8 mouse cellular contexts compared by ENCODE assay signal in genomic region chr6:88446063-88447002, GRCm38 (mm10). TPM values are rescaled to one million over a fixed set of nuclear protein-coding genes. Genes with fewer than 3 reads are reported as not detected.
DNase-seq lines count a peak whose midpoint lies in the region; ATAC-seq and TF ChIP-seq lines count a peak whose summit lies in the region.

TSS of gene Eefsec (minus strand) at chr6:88446539.

- TF ChIP-seq POLR2A in testis, adult 2 months (IDR thresholded peaks at IDR 0.05; ENCODE audit: control insufficient read depth, low read depth, low read length), result peak; percentile 79; the same call in 1 of the 2 replicates

- in situ Hi-C loops in ES-E14 (cut with MboI; ENCODE audit: low sequenced_read_pairs in 2 of 2, unreplicated experiment in 2 of 2), result no loop called here

- WGBS in forebrain, embryonic 16.5 days, result 1% methylated on average over 72 of the region's 72 CpGs
- WGBS in neural tube, embryonic 14.5 days, result under 1% methylated on average over 72 of the region's 72 CpGs

- H3K4me2 ChIP-seq in forebrain, embryonic 16.5 days (ENCODE audit: low read length), result peak within 1 kb of the TSS; percentile 75
- H3K4me2 ChIP-seq in neural tube, embryonic 14.5 days (ENCODE audit: low read depth, low read length), result peak within 1 kb of the TSS; percentile 57

- H3K9me3 ChIP-seq in ES-E14 (ENCODE audit: control insufficient read depth, insufficient read depth, low read depth, low read length), result no peaks in the 10 kb centered on the region
- H3K9me3 ChIP-seq in forebrain, embryonic 16.5 days (ENCODE audit: control insufficient read depth, low read length), result no peaks in the 10 kb centered on the region
- H3K9me3 ChIP-seq in neural tube, embryonic 14.5 days (ENCODE audit: control insufficient read depth, low read length), result no peaks in the 10 kb centered on the region

- H3K4me1 ChIP-seq in ES-E14 (ENCODE audit: control insufficient read depth in 2 of 2, insufficient read depth in 2 of 2, low read length in 2 of 2, poor library complexity in 1 of 2), result peaks cover 6 to 11% of the 10 kb centered on the region in 2 experiments
- peaks cover 11% of the 10 kb centered on the region for H3K4me1 ChIP-seq in forebrain, embryonic 16.5 days (replicated peaks; ENCODE audit: control insufficient read depth, insufficient read depth, low read length)
- H3K4me1 ChIP-seq in neural tube, embryonic 14.5 days (ENCODE audit: control insufficient read depth, insufficient read depth, low read length), result peaks cover 6% of the 10 kb centered on the region; the same call in 1 of the 2 replicates
- no peaks in the 10 kb centered on the region; the same call in 1 of the 2 replicates for H3K4me1 ChIP-seq in testis, adult 2 months (ENCODE audit: control insufficient read depth, insufficient read depth, low read length)

- peak; percentile 97 for ATAC-seq in forebrain, embryonic 16.5 days
- ATAC-seq in neural tube, embryonic 14.5 days (ENCODE audit: low read depth), result peak; percentile 95

- H3K27ac ChIP-seq in ES-E14 (ENCODE audit: insufficient read depth, low read depth, low read length, poor library complexity, severe bottlenecking), result 0 out of 2 replicates have a peak within 1 kb of the TSS, but pooled peaks have one; percentile 26
- H3K27ac ChIP-seq in forebrain, embryonic 16.5 days (ENCODE audit: low read length), result peak within 1 kb of the TSS; percentile 53
- H3K27ac ChIP-seq in neural tube, embryonic 14.5 days (ENCODE audit: low read depth, low read length), result peak within 1 kb of the TSS; percentile 23; the same call in 1 of the 2 replicates
- H3K27ac ChIP-seq in testis, adult 2 months (ENCODE audit: control insufficient read depth, insufficient read depth, low read depth, low read length), result peak within 1 kb of the TSS; percentile 62

- H3K4me3 ChIP-seq in ES-E14 (ENCODE audit: insufficient read depth in 1 of 2, low read depth in 1 of 2, low read length in 2 of 2, poor library complexity in 1 of 2, severe bottlenecking in 1 of 2), result peak within 1 kb of the TSS; percentile 87 to 95
- peak within 1 kb of the TSS; percentile 85 for H3K4me3 ChIP-seq in forebrain, embryonic 16.5 days (replicated peaks; ENCODE audit: low read length)
- peak within 1 kb of the TSS; percentile 70 for H3K4me3 ChIP-seq in neural tube, embryonic 14.5 days (ENCODE audit: low read depth, low read length)
- H3K4me3 ChIP-seq in testis, adult 2 months (ENCODE audit: control insufficient read depth, low read depth, low read length), result peak within 1 kb of the TSS; percentile 91

- peak; percentile 52 for DNase-seq in ES-E14 (ENCODE audit: low read depth, low spot score)
- DNase-seq in cerebellum, adult 11-12 months, result peak; percentile 82
- DNase-seq in heart, postnatal 25 days (ENCODE audit: low spot score), result peak; percentile 47
- DNase-seq in layer of hippocampus, adult 18-20 months (ENCODE audit: low spot score in 2 of 2), result peak; percentile 74 to 84
- peak; percentile 78 to 79 for DNase-seq in lung, adult 18-20 months

- peak within 1 kb of the TSS; percentile 90 for H3K9ac ChIP-seq in ES-E14 (ENCODE audit: insufficient read depth, low read depth, low read length, poor library complexity, severe bottlenecking)
- H3K9ac ChIP-seq in forebrain, embryonic 16.5 days (replicated peaks; ENCODE audit: low read depth, low read length), result peak within 1 kb of the TSS; percentile 94
- H3K9ac ChIP-seq in neural tube, embryonic 14.5 days (replicated peaks; ENCODE audit: low read depth, low read length), result peak within 1 kb of the TSS; percentile 87

- intact Hi-C loops in heart, postnatal 25 days (cut with DNase I), result loop anchor here (1.0 kb wide), 1 partner anchor 19 kb away; the partner anchor contains the start of gene Ruvbl1

- H3K36me3 ChIP-seq in ES-E14 (ENCODE audit: control insufficient read depth, insufficient read depth, low read length, poor library complexity, severe bottlenecking), result no peaks in the 10 kb centered on the region; the same call in 1 of the 2 replicates
- H3K36me3 ChIP-seq in forebrain, embryonic 16.5 days (ENCODE audit: control insufficient read depth, insufficient read depth), result no peaks in the 10 kb centered on the region
- no peaks in the 10 kb centered on the region for H3K36me3 ChIP-seq in neural tube, embryonic 14.5 days (ENCODE audit: control insufficient read depth, insufficient read depth, low read length)
- no peaks in the 10 kb centered on the region for H3K36me3 ChIP-seq in testis, adult 2 months (ENCODE audit: control insufficient read depth, insufficient read depth, low read length)

- TF ChIP-seq CTCF in testis, adult 2 months (IDR thresholded peaks at IDR 0.05; ENCODE audit: control insufficient read depth, insufficient read depth, insufficient replicate concordance, low read depth, low read length), result no peak

- H3K27me3 ChIP-seq in forebrain, embryonic 16.5 days (replicated peaks; ENCODE audit: control insufficient read depth, insufficient read depth, low read length), result peaks cover 3% of the 10 kb centered on the region; the same call in 1 of the 2 replicates
- no peaks in the 10 kb centered on the region for H3K27me3 ChIP-seq in neural tube, embryonic 14.5 days (ENCODE audit: control insufficient read depth, insufficient read depth, low read length)
- no peaks in the 10 kb centered on the region for H3K27me3 ChIP-seq in testis, adult 2 months (ENCODE audit: control insufficient read depth, insufficient read depth, low read length)

TF ChIP-seq in ES-E14, 5 proteins besides CTCF, POLR2A, EP300 and RAD21:
- TF ChIP-seq HCFC1 (IDR thresholded peaks at IDR 0.05; ENCODE audit: borderline replicate concordance, insufficient read depth, low read length) (peak; percentile 83), ZC3H11A (IDR thresholded peaks at IDR 0.05; ENCODE audit: borderline replicate concordance, low read depth, low read length) (0 out of 2 replicates have a peak, but pooled peaks have one; percentile 1), CHD2 (IDR thresholded peaks at IDR 0.05; ENCODE audit: low read depth, low read length) (no peak)
TF ChIP-seq in ES-E14: peak in this region for 2.

RNA-seq across cellular contexts. Expression of gene Eefsec, which starts in this region (rescaled TPM):
- total RNA-seq in ES-E14 (2012; rRNA removed), result 26.2 and 27.9 TPM in 2 replicates
- 29.4 and 30.8 TPM in 2 replicates for polyA plus RNA-seq in forebrain, embryonic 16.5 days (2015; fragmentation: Nextera tagmentation; extraction: Ambion mirVana)
- 1 to 10 TPM; 6.5 to 6.7 TPM for total RNA-seq in heart, postnatal 25 days (2021)
- total RNA-seq in layer of hippocampus, adult 18-20 months (2021), result 10 to 100 TPM; 21.9 to 24.7 TPM
- polyA plus RNA-seq in neural tube, embryonic 14.5 days (2014; fragmentation: Nextera tagmentation; extraction: Ambion mirVana), result 27.8 and 30.2 TPM in 2 replicates
- 43.1 and 43.4 TPM in 2 replicates for polyA plus RNA-seq in testis, adult 2 months (2012; rRNA removed)

Comparison
In these comparisons a context has a peak if more than half of its experiments do, and no peak if none do; other contexts are left out.
1. Peak in every context shown above with its lines: DNase-seq, ATAC-seq, H3K4me3 ChIP-seq and H3K27ac ChIP-seq.